Mouse (Mus musculus): ENCODE measurements around the gene Ostm1. TPM values are rescaled to one million over a fixed set of nuclear protein-coding genes. Genes with fewer than 3 reads are reported as not detected.

The Ostm1 gene
- polyA plus RNA-seq, 1 experiment from 2014 or later: 57.1 TPM

DNA sequence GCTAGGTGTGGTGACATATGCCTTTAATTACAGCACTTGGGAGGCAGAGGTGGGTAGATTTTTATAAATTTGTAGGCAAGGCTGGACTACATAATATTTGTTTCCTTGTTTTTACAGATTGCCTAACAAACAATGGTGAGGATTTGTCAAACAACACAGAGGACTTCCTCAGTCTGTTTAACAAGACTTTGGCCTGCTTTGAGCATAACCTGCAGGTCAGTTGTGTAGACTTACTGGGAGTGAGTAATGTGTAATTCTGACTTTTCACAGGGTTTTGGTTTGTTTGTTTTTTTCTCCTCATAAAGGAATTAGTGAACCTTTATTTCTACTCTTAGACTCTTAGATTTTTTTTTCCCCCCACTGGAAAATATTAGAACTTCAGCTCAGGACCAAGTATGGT is 109.2 kb downstream of the Ostm1 start:
- Histone ChIP-seq H3K9me3 (replicated peaks) (peaks cover 6% of the 10 kb centered on the region; the same call in 1 of the 2 replicates), H3K9ac (no peak overlapping the region), H3K4me1 (peaks cover 9% of the 10 kb centered on the region), H3K4me2 (no peak overlapping the region), H3K27ac (no peak overlapping the region), H3K36me3 (ENCODE audit: poor library complexity, severe bottlenecking) (no peaks in the 10 kb centered on the region; the same call in 1 of the 2 replicates), H3K27me3 (no peaks in the 10 kb centered on the region), H3K4me3 (no peak overlapping the region)
- no peak for ATAC-seq

DNA sequence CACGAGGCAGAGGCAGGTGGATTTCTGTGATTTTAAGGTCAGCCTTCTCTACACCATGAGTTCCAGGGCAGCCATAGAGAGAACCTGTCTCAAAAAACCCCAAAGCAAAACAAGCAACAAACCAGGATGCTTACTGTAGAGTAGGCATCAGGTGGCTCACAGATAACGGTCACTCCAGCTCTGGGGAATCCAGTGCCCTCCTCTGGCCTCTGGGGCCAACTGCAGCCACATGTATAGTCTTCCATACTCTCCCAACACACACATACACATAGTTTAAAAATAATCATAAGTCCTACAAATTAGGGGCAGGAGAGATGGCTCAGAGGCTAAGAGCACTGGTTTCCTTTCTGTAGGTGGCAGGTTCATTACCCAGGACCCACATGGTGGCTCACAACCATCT is 109.9 kb downstream of the Ostm1 start:
- H3K4me3 ChIP-seq: no peak overlapping the region
- peaks cover 5% of the 10 kb centered on the region for H3K36me3 ChIP-seq (ENCODE audit: poor library complexity, severe bottlenecking)
- 89% methylated on average over 2 of the region's 2 CpGs for WGBS
- H3K4me1 ChIP-seq: peaks cover 9% of the 10 kb centered on the region
- H3K9ac ChIP-seq: no peak overlapping the region
- no peak overlapping the region for H3K4me2 ChIP-seq
- H3K27ac ChIP-seq: no peak overlapping the region
- no peaks in the 10 kb centered on the region for H3K27me3 ChIP-seq
- ATAC-seq: no peak
- H3K9me3 ChIP-seq (replicated peaks): peaks cover 6% of the 10 kb centered on the region; the same call in 1 of the 2 replicates

- no peak overlapping the region for H3K27ac ChIP-seq
- H3K36me3 ChIP-seq (ENCODE audit: poor library complexity, severe bottlenecking): peaks cover 20% of the 10 kb centered on the region
- no peaks in the 10 kb centered on the region for H3K9me3 ChIP-seq (replicated peaks)
- WGBS: 74% methylated on average over 13 of the region's 13 CpGs
- no peak overlapping the region for H3K4me3 ChIP-seq
- no peaks in the 10 kb centered on the region for H3K27me3 ChIP-seq
- no peak overlapping the region for H3K4me2 ChIP-seq
- H3K9ac ChIP-seq: no peak overlapping the region
- ATAC-seq: no peak
- H3K4me1 ChIP-seq: no peaks in the 10 kb centered on the region
Measured at GRCm38 (mm10) chr10:42696361-42696760, 112.7 kb downstream of the Ostm1 start.

DNA sequence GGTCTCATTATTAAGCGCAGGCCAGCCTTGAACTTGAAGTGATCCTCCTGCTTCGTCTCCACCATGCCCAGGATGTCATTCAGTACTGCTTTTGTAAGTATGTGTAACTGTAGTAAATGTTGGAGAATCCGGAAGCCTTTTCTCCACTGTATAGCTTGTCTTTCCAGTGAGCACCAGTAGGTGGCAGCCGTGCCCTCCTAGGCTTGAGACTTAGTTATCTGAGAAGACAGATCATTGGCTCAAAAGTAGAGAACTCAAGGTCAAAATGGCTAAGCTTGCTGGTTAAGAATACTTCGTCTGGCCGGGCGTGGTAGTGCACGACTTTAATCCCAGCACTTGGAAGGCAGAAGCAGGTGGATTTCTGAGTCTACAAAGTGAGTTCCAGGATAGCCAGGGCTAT is 113.4 kb downstream of the Ostm1 start:
- H3K9ac ChIP-seq: no peak overlapping the region
- WGBS: 30% methylated on average over 8 of the region's 8 CpGs
- H3K27ac ChIP-seq: no peak overlapping the region
- no peaks in the 10 kb centered on the region for H3K4me1 ChIP-seq
- H3K27me3 ChIP-seq: no peaks in the 10 kb centered on the region
- ATAC-seq: 0 out of 2 replicates have a peak, but pooled peaks have one; percentile 21
- H3K4me2 ChIP-seq: no peak overlapping the region
- H3K4me3 ChIP-seq: no peak overlapping the region
- peaks cover 26% of the 10 kb centered on the region for H3K36me3 ChIP-seq (ENCODE audit: poor library complexity, severe bottlenecking)
- H3K9me3 ChIP-seq (replicated peaks): no peaks in the 10 kb centered on the region

DNA sequence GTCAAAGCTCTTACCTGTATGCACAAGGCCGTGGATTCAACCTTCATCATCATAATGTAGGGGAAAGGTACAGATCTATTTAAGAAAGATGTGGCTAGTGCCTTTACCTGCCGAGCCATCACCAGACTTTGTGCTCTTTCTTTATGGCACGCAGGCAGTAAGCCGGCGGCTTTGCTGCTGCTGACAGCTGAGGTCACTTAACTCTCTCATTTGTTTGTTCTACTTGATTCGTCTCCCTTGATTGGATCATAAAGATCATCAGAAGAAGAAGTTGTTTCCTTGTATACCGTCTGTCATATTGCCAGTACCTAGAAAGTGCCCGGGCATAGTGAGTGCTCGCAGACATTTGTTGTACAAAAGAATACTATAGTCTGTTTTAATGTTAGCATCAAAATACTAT is 114.8 kb downstream of the Ostm1 start:
- no peak for ATAC-seq
- Histone ChIP-seq H3K36me3 (ENCODE audit: poor library complexity, severe bottlenecking) (peaks cover 30% of the 10 kb centered on the region), H3K4me3 (no peak overlapping the region), H3K9me3 (replicated peaks) (no peaks in the 10 kb centered on the region), H3K4me1 (no peaks in the 10 kb centered on the region), H3K9ac (no peak overlapping the region), H3K27ac (no peak overlapping the region), H3K4me2 (no peak overlapping the region), H3K27me3 (no peaks in the 10 kb centered on the region)
- WGBS: 96% methylated on average over 9 of the region's 9 CpGs

DNA sequence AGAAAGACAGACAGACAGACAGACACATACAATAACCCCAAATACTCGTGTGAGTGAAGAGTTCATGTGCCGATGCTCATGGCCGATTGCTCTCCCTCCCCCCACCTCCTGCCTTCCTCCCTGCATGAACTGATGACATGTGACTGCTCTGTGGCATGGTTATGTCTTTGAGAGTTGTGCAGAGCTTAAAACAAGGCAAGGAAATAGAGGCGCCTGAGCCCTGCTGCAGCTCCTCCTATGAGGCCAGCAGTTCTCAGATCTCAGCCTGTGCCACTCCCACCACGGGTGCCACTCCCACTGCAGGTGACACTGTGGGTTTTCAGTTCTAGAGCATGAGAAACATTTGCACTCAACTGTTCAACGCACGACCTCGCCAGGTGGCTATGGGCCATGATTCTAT is 115.4 kb downstream of the Ostm1 start:
- Histone ChIP-seq H3K27ac (no peak overlapping the region), H3K4me2 (no peak overlapping the region), H3K9ac (no peak overlapping the region), H3K4me1 (no peaks in the 10 kb centered on the region), H3K4me3 (no peak overlapping the region), H3K27me3 (no peaks in the 10 kb centered on the region), H3K36me3 (ENCODE audit: poor library complexity, severe bottlenecking) (peaks cover 36% of the 10 kb centered on the region), H3K9me3 (replicated peaks) (no peaks in the 10 kb centered on the region)
- 94% methylated on average over 8 of the region's 8 CpGs for WGBS
- ATAC-seq: no peak

- WGBS: 86% methylated on average over 2 of the region's 2 CpGs
- Histone ChIP-seq H3K4me2 (no peak overlapping the region), H3K4me1 (no peaks in the 10 kb centered on the region), H3K36me3 (ENCODE audit: poor library complexity, severe bottlenecking) (peaks cover 49% of the 10 kb centered on the region), H3K9ac (no peak overlapping the region), H3K4me3 (no peak overlapping the region), H3K27me3 (no peaks in the 10 kb centered on the region), H3K9me3 (replicated peaks) (no peaks in the 10 kb centered on the region), H3K27ac (no peak overlapping the region)
- ATAC-seq: no peak
Measured at GRCm38 (mm10) chr10:42702111-42702510, 118.5 kb downstream of the Ostm1 start.

DNA sequence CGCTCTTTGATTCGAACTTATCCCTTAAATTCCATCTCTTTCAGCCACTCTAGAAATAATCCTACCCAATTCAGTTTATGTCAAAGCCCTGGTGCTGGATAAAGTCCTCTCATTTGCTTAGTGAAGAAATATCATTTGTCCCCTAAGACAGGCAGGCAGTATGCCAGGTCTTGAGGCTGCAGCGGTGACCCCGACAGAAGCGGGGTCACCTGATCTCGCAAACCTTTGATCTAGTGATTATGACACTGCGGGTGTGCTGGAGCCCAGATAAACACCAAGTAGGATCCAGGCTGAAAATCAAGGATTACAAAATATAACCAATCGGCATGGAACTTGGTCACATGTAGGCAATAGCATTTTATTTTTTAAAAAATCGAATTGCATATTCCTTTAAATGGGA is 131.1 kb downstream of the Ostm1 start:
- Histone ChIP-seq H3K4me1 (peaks cover 20% of the 10 kb centered on the region), H3K27ac (no peak overlapping the region), H3K4me2 (peak overlapping the region; percentile 54), H3K9me3 (replicated peaks) (no peaks in the 10 kb centered on the region), H3K27me3 (0 out of 2 replicates have a peak, but pooled peaks cover 2% of the 10 kb centered on the region), H3K4me3 (no peak overlapping the region), H3K36me3 (ENCODE audit: poor library complexity, severe bottlenecking) (no peaks in the 10 kb centered on the region; the same call in 1 of the 2 replicates), H3K9ac (no peak overlapping the region)
- WGBS: 12% methylated on average over 9 of the region's 9 CpGs
- ATAC-seq: no peak

- peak overlapping the region; percentile 13 for H3K4me3 ChIP-seq
- no peaks in the 10 kb centered on the region for H3K36me3 ChIP-seq (ENCODE audit: poor library complexity, severe bottlenecking)
- H3K27ac ChIP-seq: no peak overlapping the region
- WGBS: 7% methylated on average over 19 of the region's 19 CpGs
- H3K4me2 ChIP-seq: peak overlapping the region; percentile 54
- H3K27me3 ChIP-seq: 0 out of 2 replicates have a peak, but pooled peaks cover 2% of the 10 kb centered on the region
- no peak overlapping the region for H3K9ac ChIP-seq
- peaks cover 20% of the 10 kb centered on the region for H3K4me1 ChIP-seq
- H3K9me3 ChIP-seq (replicated peaks): no peaks in the 10 kb centered on the region
- ATAC-seq: 0 out of 2 replicates have a peak, but pooled peaks have one; percentile 33
Measured at GRCm38 (mm10) chr10:42715366-42716035, 131.9 kb downstream of the Ostm1 start.

DNA sequence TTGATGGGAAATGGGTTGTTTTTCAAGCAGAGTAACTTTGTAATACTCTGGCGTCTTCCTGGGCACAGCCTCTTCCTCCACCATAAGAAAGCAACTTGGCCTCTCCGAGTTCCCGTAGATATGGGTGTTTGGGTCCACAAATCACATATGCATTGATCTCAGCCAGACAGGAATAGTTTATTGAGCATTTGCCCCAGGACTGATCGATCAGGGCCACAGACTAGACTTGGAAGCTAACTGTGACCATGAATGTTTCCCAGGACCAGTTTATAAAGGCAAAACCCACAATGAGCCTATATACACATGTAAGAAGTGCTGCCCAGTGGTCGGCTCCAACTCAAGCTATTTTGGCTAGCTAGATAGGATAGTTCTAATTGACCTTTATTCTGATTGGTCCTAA is 138.5 kb downstream of the Ostm1 start:
- H3K27ac ChIP-seq: no peak overlapping the region
- no peak overlapping the region for H3K4me2 ChIP-seq
- peaks cover 2% of the 10 kb centered on the region; the same call in 1 of the 2 replicates for H3K27me3 ChIP-seq
- no peak overlapping the region for H3K4me3 ChIP-seq
- H3K36me3 ChIP-seq (ENCODE audit: poor library complexity, severe bottlenecking): no peaks in the 10 kb centered on the region
- H3K9me3 ChIP-seq (replicated peaks): no peaks in the 10 kb centered on the region
- H3K9ac ChIP-seq: no peak overlapping the region
- no peak for ATAC-seq
- H3K4me1 ChIP-seq: no peaks in the 10 kb centered on the region
- 92% methylated on average over 5 of the region's 5 CpGs for WGBS

DNA sequence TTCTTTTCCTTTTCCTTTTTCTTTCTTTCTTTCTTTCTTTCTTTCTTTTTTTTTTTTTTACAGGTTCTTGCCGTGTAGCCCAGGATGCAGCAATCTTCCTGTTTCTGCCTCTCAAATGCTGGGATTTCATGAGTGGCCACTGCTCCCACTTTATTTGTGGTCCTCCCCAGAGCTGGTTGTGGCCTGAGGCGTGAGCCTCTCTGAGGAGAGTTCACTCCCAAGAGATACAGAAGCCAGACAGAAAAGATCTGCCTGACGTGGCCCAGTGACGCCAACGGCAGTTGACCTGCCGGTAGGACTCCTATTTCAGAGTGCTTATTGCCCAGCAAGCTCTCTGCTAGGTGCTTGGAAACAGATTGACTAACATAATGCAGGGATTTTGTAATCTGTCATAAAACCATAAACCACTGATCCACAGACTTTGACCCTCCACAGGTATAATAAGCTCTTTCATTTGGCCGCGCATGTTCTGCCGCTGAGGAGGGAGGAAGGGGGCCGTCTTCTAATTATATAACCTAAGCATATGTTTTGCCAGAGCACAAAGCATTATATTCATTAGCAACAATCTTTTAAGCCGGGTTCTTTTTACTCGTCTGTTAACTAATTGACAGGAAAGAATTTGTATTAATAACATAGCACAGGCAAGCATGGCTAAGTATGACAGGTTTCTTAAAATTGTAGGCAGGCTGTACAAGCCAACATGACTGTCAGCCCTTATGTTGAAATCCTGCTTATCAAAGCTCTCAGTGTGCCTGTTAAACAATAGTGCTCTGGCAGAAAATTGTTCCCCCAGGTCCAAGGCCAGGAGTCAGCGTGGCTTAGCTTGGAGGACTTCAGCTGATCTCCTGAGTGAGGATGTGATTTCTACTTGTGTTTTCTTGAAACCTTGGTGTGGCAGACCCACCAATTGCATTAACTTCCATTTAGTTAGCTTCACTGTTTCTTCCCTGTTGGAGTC is 139.9 kb downstream of the Ostm1 start:
- H3K4me1 ChIP-seq: no peaks in the 10 kb centered on the region
- WGBS: 47% methylated on average over 13 of the region's 13 CpGs

GRCm38 (mm10) chr10:42729607-42730006 is 146.0 kb downstream of the Ostm1 start:
- H3K4me3 ChIP-seq: no peak overlapping the region
- H3K9me3 ChIP-seq (replicated peaks): no peaks in the 10 kb centered on the region
- H3K36me3 ChIP-seq (ENCODE audit: poor library complexity, severe bottlenecking): no peaks in the 10 kb centered on the region
- no peak overlapping the region for H3K9ac ChIP-seq
- H3K4me1 ChIP-seq: no peaks in the 10 kb centered on the region
- WGBS: 85% methylated on average over 2 of the region's 2 CpGs
- no peak for ATAC-seq
- H3K27me3 ChIP-seq: no peaks in the 10 kb centered on the region
- H3K4me2 ChIP-seq: no peak overlapping the region
- H3K27ac ChIP-seq: no peak overlapping the region

More for the DNA sequence above, 139.9 kb downstream of the Ostm1 start:
- Histone ChIP-seq H3K27ac (no peak overlapping the region), H3K9me3 (replicated peaks) (no peaks in the 10 kb centered on the region), H3K4me3 (no peak overlapping the region), H3K36me3 (ENCODE audit: poor library complexity, severe bottlenecking) (no peaks in the 10 kb centered on the region), H3K9ac (no peak overlapping the region), H3K4me2 (no peak overlapping the region), H3K27me3 (no peaks in the 10 kb centered on the region; the same call in 1 of the 2 replicates)
- ATAC-seq: no peak

Data from forebrain, embryonic 13.5 days (tissue).